Mouse (Mus musculus): ENCODE data around the gene Tnni2.

Tnni2 gene

DNA sequence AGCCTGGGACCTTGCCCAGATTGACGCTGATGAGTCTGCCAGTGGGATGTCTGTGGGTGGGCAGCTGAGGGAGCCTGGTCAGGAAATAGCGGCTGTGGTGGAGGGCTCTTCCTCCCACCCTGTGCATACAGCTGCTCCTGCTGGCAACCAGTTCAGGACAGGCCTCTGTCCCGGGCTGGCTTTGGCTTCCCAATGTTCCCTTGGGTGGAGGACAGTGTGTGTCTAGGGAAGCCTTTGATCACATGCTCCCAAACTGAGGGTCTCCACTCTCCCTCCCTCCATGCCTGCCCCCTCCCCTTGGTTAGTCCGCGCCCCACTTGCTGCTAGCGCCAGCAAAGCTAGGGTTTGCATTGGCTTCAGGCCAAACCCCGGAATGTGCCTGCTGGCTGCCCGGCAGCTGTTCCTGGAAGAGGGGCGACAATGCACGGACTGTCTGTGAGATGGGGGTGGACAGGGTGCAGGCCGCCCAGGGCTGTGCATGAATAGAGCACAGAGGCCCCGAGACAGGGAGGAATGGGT is 11.4 kb upstream of the Tnni2 start:
- DNase-seq (ENCODE audit: inconsistent ontology term): peak; percentile 96

DNA sequence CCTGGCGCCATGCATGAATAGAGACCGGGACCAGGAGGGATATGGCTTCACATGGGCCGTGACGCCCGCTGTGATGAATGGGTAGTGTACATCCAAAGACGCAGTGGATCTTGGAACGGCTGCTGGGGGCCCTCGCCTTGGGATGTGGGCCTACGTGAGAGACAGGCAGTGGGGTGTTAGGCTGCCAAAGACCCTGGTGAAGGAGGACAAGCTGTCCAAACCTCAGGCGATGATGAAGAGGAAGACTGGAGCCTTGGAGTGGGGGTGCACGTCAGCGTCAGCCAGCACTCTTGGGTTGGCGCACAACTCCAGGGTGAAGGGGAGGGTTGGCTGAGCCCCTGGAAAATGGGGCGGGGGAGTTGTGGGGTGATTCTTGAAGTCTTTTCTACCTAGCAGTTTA is 10.5 kb upstream of the Tnni2 start:
- DNase-seq (ENCODE audit: inconsistent ontology term): peak; percentile 58

DNA sequence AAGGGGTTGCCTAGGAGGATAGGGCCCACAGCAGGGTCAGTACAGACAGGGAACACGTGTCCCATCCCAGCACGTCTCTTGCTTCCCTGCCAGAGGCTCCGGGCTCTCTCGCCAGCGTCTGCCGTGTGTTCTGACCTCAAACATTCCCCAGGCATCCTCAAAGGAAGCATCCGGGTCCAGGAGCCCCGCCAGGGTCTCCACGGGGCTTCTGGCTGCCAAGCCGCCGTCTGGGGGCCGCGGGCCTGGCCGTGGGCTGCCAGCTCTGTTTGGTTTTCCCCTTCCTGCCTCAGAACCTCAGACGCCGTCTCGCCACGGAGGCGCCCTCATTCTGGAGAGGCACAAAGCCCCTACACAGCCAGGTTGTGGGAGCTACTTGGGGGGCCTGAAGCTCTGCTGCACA is 8.0 kb upstream of the Tnni2 start:
- DNase-seq (ENCODE audit: inconsistent ontology term): peak; percentile 95

DNA sequence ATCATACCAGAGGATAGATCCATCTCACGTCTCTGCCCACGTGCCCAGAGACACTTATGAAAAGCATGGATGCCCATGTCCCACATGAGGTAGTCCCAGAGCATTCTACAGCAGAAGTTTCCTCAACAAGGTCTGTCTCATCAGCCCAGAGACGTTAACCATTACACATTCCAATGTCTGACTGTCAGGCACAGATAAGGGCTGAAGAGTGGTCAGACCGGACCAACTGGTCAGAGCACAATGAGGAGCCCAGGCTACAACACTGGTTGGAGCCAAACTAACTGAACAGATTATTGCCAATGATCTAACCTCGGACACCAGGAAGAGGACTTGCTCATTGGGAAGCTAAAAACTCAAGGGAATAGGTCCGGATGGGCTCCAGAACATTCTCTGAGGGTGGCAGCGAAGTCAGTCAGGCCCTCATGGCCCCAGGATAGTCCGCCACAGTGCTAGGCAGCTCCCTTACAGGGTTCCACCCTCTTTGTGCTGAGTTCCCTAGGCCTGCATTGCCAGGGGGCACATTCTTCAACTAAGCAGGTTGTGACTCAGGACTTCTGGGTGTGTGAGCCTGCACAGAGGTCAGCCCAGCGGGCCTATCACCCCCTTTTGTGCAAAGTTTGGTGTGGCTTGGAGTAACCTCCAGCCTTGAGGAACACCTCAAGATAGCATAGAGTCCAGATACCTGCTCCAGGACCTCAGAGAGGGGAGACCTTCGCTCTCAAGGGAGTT is 7.3 kb upstream of the Tnni2 start, which contains the start of gene Syt8:
Gene Syt8 (plus strand): TSS at position 714 of the 729 bp plus-strand sequence.
- DNase-seq (ENCODE audit: inconsistent ontology term): peak; percentile 64

DNA sequence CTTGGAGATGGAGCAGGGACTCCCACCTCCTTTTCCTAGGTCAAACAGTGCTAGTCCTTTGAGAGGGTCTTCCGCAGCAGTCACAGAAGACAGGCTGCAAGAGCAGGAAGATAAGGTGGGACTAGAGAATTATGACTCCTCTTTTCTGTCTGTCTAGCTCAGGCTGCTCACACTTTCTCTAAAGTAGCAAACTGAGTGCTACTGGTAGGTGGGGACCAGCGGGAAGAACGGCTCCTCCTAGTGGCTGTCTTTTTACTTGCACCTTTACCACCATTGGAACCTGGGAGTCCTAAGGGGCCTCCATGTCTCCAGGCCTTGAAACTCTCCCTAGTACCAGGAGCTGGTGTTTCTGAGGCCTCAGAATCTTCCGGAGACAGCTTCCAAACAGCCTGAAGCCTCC is 6.1 kb upstream of the Tnni2 start:
- peak; percentile 60 for DNase-seq (ENCODE audit: inconsistent ontology term)

DNA sequence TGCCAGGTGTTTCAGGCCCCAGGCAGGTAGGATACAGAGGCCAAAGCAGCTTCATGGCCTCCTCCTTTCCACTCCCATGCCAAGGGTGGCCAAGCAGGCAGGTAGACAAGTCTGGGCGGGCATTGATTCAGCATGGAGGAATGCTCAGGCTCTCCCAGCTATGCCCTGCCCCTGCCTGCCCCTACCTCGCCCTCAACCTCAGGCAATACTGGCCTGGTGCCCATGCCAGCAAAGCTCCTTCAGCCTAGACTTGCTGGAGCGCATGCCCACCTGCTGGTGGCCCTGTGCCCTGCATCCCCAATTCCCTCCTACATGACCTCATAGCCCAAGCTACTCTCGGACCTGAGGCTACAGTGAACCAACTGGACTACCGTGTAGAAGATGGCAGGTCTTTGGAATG is 4.3 kb upstream of the Tnni2 start:
- DNase-seq (ENCODE audit: inconsistent ontology term): peak; percentile 78

DNA sequence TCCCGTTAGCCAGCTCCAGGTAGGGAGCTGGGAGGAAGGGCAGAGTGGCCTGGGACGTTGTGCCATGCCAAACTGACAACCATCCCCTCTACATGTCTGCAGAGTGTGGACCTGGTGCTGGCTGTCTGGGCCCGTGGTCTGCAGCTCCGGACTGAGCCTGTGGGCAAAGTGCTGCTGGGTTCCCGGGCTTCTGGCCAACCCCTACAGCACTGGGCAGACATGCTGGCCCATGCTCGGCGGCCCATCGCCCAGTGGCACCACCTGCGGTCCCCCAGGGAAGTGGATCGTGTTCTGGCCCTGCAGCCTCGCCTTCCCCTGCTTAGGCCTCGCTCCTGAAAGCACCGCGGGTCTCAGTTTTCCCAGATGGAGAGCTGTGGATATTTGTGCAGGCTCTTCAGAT is 1.6 kb upstream of the Tnni2 start:
- DNase-seq (ENCODE audit: inconsistent ontology term): no peak

DNA sequence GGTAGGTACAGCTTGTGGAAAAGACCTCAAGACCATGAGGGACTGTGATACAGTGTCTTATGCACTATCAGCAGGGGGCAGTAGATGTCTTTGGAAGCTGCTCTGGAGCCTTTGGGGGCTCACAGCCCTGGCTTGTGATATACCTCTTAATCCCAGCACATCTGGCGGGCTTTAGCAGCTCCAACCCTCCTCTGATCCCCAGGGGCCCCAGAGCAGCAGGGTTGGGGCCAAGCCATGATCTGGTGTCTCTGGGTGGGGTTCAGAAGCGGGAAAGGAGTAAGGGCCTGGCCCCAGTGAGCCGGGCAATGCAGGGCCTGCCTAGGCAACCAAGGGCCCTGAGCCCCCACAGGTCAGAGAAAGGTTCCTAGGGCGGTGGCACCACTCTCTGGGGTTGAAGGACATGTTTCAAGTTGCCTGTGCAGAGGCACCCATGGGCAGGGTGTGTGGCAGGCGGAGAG is 922 bp upstream of the Tnni2 start:
- no peak for DNase-seq (ENCODE audit: inconsistent ontology term)

DNA sequence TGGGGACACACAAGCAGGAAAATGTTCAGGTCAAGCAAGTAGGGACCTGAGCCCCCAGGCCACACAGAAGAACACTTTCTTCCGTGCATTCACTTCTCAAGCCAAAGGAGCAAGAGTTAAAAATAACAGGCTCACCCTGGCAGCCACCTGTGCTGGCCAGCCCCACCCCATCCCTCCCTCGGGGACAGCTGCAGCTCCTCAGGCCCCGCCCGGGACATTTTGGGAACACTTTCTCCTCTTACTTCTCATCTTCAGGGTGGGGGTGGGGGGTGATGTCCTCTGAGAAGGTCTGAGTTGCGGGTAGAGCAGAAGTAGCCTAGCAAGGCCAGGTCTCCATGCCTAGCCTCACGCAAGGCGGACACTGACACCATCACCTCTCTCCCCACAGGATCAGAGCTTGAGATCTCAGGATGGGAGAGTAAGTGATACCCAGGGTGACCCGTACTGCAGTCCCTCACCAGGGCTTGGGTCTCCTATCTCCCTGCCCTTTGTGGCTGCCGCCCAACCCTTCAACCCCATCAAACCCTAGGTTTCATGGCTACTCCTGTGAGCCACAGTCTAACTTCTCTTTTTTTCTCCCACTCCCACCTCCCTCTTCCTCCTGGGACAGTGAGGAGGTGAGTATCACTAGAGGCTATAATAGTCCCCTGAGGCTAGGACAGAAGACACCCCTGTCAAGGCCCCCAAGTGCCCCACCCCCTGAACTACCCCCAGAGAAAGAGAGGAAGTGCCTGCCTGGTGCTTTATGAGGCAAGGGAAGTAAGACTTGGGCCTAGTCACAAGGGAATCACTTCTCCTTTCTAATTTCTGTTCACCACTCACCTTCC is 686 bp downstream of the Tnni2 start:
- no peak for DNase-seq (ENCODE audit: inconsistent ontology term)

DNA sequence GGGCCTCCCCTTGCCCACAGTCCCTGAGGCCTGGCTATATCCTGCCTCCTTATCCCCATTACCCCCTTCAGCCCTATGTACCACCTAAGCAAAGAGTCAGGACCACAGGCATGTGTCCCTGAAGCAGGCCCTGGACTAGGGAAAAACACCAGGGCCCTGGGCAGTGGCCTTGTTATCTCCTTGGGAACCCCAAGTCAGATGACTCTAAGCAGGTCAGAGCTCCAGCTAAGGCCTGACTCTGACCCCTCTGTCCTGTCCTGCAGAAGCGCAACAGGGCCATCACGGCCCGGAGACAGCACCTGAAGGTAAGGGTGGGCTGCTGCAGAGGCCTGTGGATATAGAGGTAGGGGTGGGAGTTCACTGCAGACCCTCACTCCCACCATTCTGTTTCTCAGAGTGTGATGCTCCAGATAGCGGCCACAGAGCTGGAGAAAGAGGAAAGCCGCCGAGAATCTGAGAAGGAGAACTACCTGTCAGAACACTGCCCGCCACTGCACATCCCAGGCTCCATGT is 1.4 kb downstream of the Tnni2 start:
- DNase-seq (ENCODE audit: inconsistent ontology term): no peak

DNA sequence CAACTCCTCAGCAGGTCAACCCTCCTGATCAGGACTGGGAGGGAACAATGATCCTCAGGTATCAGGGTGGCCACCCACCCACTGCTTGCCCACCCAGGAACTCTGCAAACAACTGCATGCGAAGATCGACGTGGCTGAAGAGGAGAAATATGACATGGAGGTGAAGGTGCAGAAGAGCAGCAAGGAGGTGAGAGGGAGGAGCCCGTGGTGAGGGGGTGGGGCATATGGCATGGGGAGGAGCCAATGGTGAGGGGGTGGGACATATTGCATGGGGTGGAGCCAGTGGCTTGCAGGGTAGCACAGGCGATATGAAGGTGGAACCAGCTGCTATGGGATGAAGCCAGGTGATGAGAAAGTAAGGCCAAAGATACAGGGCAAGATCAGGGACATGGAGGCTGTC is 1.9 kb downstream of the Tnni2 start:
- no peak for DNase-seq (ENCODE audit: inconsistent ontology term)

DNA sequence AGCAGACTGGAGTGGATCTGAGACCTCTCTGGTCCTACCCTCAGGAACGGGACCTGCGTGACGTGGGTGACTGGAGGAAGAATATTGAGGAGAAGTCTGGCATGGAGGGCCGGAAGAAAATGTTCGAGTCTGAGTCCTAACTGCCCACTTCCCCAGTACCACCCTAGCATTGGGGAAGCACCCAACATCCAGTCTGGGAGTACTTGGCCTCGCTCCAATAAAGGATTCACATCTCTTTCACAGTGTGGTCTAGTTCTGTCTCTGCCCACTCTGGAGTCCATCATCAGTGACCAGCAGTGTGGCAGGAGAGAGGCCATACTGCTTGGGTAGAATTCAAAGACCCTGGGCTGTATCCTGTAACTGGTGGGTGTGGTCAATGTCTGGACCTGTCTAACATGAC is 2.6 kb downstream of the Tnni2 start:
- DNase-seq (ENCODE audit: inconsistent ontology term): no peak

DNA sequence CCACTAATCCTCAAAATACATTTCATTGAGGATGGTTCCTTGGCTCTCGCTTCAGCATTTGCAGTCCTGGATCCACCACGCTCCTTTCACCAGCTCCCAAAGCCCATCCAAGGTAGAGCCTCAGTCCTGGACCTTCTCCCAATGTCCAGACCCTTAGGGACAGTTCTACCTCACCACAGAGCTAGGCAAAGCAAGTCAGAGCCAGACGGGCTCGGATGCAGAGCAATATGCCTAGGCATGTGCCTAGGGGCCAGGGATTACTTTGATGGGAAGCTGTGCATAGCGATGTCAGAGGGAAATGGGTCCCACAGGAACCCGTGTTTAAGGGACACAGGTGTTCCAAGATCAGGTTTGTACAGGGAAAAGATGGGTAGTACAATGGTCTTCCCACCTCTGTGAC is 3.7 kb downstream of the Tnni2 start:
- DNase-seq (ENCODE audit: inconsistent ontology term): no peak

DNA sequence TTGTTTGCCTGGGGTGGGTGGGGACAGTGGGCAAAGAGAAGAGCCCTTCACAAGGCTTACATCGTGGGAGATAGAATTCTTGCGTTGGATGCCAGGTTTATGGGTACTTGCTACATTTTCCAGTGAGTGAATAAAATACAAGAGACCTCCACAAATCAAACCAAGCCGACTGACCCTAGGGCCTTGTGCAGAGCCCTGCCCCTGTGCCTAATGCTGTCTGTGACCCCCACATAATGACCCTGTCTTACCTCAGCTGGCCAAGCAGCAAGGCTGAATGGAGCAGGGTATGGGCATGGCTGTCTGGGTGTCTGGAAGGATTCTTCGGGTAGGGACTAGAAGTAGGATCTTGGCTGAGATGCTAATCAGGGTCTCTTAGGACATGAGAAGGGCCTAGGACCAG is 4.7 kb downstream of the Tnni2 start:
- no peak for DNase-seq (ENCODE audit: inconsistent ontology term)

DNA sequence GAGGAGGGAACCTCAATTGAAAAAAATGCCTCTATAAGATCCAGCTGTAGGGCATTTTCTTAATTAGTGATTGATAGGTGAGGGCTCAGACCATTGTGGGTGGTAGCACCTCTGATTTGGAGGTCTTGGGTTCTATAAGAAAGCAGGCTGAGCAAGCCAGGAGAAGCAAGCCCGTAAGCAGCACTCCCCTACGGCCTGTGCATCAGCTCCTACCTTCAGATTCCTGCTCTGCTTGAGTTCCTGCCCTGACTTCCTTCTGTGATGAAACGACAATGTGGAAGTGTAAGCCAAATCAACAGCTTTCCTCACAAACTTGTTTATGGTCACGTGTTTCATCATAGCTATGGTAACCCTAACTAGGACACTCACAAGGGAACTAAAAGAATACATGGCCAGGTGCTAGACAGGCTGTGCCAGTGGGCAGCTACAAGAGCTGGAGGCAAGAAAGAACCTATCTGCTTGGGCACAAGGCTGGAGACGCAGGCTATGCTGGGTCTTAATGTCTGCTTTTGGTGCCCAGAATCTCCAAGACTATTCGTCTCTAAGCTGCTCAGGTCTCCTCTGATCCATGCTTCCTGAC is 7.5 kb downstream of the Tnni2 start:
- no peak for DNase-seq (ENCODE audit: inconsistent ontology term)

DNA sequence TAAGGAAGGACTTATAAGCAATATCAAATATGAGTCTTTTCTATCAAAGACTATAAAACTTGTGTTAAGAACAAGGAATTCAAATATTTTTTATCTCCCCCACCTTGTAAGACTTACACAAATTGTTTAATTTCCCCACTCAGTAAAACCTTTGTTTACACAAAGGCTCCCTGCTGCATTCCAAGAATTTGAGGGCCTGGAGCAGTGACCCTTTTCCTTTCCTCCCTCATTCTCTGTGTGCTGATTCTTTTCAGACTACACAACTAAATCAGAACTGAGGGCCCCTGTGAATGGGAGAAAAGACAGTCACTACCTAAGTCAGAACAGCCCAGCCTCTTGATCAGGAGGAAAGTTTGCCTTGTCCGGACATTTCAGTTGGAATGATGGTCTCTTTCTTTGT is 13.1 kb downstream of the Tnni2 start:
- DNase-seq (ENCODE audit: inconsistent ontology term): no peak

DNA sequence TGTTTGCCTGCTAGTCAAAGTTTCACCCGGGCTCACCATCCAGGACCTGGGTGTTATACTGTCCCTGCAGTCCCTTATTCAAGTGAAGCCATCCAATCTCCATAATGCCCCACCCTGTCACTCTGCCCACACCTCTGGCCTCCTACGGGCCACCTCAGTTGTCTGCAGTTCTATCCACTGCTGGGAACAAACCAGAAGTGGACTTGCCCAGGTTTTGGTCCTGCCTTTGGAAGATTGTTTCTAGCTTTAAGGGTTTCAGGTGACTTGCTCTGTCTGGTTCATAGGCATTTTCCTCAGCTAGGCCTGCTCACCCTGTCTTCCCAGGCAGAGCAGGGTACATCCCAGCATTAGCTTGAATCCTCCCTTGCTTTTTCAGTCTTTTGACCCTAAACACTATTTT is 13.6 kb downstream of the Tnni2 start:
- DNase-seq (ENCODE audit: inconsistent ontology term): no peak

DNA sequence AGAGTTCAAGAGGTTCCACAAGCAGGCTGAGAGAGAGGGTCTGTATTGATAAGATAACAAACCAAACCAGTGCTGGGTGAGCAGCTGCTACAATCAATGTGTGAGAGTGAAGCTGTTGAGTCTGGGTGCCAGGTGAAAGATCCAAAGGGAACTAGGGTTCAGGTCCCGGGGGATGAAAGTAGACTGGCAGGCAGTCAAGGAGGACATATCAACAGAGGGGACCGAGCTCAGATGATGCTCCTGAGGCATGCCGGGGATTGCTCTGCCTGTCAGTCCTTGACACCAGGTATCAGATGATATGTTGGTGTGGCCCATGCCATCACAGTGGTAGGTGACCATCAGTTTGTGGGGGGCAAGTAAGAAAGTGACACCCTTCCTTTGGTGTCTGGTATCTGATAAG is 15.2 kb downstream of the Tnni2 start:
- DNase-seq (ENCODE audit: inconsistent ontology term): no peak

DNA sequence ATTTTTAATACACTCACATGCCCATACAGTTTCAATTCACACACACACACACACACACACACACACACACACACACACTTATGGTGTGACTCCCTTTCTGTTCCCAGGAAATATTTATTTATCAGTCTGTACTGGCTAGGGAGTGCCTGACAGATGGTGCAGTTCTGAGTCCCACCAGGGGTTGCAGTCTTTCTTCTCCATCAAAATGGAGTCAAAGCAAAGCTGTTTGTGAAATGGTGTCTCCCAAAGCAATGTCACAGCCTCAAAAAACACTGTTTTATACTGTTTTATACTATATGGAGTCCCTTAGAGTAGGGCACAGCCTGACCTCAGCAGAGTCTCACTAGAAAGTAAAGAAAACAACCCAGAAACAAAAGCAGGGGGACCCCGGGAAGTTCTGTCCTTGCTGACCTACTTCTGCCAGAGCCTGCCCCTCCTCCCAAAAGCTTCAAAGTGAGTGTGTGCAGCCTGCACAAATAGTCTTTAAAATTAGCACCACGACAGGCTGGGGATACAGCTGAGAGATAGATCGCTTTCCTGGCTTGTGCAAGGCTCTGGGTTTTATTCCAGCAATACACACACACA is 15.7 kb downstream of the Tnni2 start:
- peak; percentile 55 for DNase-seq (ENCODE audit: inconsistent ontology term)

DNA sequence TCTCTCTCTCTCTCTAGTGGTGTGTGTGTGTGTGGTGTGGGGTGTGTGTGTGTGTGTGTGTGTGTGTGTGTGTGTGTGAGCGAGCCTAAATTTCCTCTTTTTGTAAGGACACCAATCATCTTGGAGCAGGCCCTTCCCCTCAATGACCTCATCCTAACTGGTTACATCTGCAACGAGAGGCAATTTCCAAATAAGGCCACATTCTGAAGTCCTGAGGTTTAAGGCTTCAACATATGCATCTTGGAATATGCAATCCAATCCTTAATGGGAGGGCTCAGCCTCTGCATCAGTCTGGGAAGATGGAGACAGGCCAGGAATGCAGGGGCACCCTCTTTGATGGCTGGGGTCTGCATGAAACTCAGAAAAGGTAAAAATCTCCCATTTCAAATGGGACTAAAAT is 16.4 kb downstream of the Tnni2 start:
- no peak for DNase-seq (ENCODE audit: inconsistent ontology term)

DNA sequence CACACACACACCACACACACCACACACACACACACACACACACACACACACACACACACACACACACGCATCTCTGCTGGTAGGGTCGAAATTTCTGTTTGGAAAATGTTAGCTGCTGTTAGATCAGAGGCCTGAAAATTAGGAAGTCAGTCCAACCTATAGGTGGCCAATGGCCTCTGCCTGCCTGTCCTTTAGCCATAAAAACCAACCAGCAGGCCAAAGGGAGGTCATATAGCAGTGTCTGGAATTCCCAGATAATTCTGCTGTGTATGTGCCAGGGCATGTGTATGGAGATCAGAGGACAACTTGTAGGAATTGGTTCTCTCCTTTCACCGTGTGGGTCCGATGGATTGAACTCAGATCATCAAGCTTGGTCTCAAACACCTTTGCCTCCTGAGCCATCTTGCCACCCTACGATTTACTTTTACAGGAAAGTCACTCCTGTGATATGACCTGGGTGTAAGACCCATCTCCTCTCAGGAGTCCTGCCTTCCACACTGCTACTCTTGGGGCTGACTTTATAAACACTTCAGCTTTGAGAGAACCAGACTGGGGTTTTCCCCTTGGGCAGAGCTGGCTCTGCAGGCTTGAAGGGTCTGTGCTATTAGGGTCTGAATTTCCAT is 17.2 kb downstream of the Tnni2 start:
- no peak for DNase-seq (ENCODE audit: inconsistent ontology term)

DNA sequence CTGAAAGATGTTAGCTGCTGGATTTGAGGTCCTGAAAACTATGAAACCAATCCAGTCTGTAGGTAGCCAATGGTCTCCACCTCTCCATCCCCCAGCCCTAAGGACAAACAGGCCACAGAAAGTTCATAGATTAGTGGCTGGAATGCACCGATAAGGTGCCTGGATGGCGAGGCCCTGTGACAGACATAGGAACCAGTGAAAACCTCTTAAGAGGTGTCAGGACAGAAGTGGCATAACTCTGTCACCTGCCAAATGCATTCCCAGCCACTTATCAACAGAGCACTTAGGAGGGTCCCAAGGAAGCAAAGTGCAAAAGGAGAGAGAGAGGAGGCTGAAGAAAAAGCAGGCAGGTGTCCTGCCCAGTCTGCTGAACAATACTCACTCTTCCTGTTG is 17.7 kb downstream of the Tnni2 start:
- DNase-seq (ENCODE audit: inconsistent ontology term): no peak

Data from Muller cell, postnatal 12 days (primary cell).